Mouse (Mus musculus): Measurements from ENCODE around the gene Cenpp.
"Not testable (repeated sequence)": the region's sequence is repeated elsewhere in the genome, so short reads cannot be mapped to it uniquely, and the experiment has no call there.

Cenpp gene

DNA sequence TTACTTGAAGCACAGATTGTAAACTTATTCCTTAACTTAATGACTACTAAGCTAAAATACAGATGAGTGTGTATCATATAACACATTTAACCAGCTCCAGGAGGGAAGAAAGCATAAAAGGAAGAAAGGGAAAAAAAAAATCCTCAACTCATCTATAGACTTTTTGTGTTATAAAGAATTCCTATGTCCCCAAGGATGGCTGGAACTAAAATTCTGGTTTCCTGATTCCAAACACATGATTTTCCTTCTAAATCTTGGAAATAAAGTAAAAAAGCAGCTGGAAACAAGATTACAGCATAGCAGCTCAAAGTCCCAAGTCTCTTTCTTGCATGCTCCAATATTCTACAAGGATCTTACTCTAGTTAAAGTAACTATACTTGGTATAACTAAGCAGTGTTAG lies 49.0 kb downstream of the Cenpp start:
- DNase-seq = no peak

DNA sequence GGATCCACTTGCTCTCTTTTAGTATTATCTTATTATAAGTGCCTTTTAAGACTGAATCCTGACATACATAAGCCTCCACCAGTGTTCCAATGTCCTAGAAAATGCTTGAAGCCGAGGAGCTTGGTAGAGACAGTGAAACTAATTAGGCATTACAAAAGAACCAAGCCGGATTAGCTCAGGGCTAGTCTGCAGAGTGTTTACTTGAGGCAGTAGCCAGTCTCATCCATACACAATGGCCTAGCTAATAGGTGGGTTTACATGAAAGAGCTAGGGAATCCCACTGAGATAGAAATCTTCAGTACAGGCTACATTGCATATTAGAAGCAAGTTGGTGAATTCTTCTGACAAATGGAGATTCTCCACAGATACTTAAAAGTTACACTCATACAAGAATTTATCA lies 50.0 kb downstream of the Cenpp start:
- DNase-seq = not testable (repeated sequence)

DNA sequence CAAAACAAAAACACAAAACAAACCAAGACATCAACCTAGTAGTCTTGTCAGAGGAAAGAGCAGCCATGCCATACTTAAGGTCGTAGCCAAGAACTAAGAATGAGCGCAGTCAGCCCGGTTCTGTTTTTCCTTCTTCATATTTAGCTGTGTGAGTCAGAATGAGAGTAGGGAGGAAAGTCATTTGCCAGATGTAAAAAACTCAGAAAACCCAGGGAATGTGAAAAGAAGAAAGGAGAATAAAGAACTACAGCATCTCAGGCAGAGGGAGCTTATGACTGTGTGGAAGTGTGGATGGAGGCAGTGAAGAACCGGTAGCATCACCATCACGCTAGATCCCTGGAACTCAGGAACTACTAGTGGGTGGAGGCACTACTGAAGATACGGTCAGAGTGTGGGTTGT lies 66.5 kb downstream of the Cenpp start:
- no peak for DNase-seq

DNA sequence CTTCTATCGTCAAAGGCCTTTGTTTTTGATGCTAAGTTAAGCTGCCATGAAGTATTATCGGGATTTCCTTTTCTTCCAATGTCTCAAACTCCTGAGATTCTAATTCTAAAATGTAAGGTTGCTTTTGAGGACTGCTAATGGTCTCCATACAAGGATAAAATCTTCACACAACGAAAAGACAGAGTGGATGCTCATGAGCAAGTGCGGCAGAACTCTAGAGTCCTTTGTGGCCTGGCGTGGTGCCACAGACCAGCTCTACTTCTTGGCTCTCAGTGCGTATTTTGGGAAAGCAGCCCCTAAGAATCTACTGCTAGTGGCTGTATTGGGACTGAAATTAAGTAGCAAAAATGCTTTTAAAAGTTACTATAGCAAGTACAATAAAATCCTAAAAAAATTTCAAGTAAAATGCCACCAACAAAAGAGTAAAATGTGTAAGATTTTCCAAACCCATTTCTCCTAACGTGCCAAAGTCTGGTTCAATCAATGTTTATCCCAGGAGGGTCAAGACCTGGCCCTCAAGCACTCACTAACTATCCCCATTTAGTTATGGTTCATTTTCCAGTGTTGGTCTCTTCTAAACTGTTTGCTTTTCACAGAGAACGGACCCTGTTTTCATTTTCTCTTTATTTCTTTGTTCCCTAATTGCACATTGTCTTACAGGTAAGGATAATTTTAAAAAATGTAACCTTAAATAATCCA lies 68.1 kb downstream of the Cenpp start:
- no peak for DNase-seq

DNA sequence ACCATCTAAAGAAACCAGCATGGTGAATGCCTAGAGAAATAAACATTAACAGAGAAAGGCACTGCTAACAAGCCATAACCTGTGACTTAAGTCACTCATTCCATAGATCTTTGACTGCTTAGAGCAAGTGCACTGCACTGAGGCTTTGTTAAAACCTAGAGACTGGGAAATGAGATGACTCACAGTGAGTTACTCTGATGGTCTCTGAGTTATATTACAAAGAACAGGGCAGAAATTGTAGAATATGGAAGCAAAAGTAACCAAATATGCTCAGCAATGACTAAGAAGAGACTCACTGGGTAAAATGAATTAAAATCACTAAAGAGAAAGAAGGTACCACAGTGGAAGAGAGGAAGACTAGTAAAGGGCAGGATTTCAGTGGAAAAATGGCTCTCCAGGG lies 68.7 kb downstream of the Cenpp start:
- no peak for DNase-seq

DNA sequence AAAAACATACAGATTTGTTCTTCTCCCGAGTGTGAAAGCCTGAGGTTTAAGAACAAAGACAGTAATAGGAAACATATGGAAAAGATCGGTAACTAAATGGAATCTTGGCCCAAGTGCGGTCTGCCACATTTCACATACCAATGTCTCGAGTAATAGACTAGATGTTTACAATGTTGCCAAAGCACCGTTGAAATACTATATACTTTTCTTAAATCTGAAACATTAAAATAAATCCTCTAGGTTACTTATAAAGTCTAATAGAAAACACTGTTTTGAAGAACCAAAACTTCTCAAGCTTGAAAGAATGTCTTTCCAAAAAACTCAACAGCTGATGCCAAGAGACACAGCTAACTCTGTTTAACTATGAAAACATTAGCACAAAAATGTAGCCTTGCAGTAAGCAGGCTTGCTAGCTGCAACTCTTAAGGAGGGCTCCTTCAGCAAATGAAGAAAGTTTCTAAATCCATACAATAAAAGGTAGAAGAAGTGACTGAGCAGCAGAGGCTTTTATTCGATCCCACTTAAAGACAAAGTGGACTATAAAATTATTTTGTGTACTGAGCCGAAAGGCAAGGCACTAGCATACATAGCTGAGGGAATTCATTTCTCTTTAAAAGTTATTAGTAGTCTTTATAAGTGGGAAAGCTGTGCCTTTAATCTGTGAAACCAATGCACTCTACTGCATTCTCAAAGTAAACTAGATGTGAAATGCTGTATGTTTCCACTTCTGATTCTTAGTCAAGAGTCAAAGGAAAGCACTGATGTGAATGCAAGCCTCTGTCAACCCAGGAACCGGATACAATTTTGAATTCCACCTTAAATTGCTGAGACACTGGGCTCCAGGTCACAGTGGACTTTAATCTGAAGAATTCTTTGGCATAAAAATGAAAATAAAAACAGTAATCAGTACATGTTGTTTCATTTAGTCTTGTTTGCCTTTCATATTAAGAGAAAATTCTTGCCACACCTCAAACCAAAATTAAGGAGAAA lies 70.7 kb downstream of the Cenpp start, which contains the start of gene Omd:
TSS of gene Omd (plus strand) at position 922 of the 990 bp plus-strand sequence.
- no peak for DNase-seq

DNA sequence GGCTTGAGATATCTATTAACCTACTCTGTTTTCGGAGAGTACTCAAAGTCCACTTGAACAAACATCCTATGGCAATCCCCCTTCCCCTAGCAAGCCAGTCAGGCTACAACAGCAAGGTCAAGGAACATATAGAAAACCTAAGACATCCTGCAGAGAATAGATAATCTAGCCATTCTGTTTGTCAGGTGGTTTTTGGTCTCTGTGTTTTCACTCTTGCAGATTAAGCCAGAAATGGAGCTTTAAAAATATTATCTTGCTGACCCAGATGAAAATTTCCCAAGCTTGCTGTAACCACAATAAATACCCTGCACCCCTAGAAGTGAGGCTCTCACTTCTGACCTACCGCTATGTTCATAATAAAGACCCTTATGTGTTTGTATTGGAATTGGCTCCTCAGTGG lies 81.2 kb downstream of the Cenpp start:
- no peak for DNase-seq

DNA sequence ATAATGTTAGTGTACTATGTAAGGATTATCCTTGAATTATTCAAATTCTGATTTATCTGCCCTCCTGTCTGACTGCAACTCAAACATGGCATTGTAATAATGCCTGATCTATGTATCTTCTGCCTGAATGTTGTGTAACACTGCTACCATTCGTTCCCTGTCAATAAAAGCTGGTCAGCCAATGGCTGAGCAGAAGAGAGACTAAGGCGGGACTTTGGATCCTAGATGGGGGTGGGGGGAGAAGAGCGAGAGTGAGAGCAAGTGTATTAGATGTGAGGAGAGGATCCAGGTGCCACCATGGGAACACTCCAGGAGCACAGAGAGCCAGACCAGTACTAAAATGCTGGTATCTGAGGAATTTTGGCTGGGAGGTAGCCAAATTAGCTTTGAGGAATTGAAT lies 82.2 kb downstream of the Cenpp start:
- no peak for DNase-seq

DNA sequence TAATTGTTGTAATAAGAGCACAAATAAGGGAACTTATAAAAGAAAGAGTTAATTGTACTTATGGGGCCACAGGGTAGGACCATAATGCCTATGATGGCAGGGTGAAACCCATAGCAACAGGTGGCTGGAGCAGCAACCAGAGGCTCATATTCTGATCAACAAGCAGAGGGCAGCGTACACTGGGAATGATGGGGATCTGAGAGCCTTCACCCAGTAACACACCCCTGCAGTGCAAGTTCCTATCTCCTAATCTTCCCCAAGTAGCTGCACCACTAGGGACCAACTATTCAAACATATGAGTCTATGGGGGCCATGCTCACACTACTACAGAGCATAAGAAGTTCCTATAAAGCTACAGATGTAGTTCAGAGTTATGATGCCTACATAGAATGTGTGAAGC lies 88.2 kb downstream of the Cenpp start:
- no peak for DNase-seq

DNA sequence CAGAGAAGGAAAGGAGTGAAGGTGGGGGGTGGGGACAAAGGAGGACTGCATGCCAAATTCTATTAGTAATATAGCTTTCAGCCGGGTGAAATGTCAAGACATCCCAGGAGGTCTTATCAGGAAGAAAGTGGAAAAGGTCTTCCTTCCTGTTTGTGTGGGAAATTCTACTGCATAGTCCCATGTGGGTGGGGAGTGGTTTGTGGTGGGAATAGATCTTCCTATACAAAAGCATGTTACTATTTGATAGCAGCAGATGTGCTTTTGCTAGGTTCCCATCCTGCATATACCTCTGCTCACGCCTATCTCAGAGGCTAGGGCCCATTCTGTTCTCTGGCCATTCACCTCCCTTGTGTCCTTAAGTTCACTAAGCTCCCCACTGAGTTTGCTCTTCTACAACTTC lies 91.7 kb downstream of the Cenpp start:
- no peak for DNase-seq

DNA sequence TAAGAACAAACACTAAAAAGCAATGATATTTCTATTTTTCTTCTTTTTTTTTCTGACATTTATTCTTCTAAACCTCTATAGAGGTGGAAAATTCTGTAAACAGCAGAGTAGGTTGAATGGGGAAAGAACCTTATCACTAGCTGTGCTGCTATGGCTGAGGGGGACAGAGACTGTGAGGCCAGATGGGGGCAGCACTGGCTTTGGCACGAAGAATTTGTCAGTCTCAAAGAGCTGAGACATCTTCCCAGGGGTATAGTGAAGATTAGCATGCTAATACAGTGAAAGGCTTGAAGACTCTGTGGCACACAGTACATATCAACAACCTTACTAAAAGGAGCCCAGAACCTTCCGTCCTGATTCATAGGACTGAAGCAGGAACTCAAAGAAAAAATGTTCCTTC lies 93.4 kb downstream of the Cenpp start:
- peak in 1 of 2 experiments; percentile 29 for DNase-seq

DNA sequence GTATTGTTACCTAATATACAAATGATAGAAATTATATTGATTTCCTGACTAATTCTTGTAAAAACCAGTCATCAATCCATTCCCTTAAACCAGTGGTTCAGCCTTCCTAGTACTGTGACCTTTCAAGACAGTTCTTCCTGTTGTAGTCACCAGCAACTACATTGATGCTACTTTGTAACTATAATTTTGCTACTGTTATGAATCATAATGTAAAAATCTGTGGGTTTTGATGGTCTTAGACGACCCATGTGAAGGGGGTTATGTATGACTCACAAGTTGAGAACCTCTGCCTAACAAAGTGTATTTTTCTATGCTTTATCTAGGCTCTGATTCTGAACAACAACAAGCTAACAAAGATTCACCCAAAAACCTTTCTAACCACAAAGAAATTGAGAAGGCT lies 95.7 kb downstream of the Cenpp start:
- no peak for DNase-seq

DNA sequence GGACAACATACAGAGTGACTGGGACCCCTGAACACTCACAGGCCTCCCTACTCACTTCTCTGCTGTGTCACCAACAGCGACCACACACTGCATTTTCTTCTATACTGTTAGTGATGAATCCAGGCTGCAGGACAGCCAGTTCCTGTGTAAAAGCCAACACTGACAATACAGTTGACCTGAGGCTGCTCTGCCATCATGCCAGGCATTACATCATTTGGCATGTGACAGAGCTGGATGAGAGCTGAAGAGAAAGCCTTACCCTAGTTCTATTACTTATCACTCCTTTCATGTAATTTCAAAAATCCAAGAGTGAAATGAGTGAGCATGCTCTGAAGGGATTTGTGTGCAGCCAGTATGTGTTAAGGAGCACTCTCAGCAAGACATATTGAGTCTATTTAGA lies 96.4 kb downstream of the Cenpp start:
- no peak for DNase-seq

DNA sequence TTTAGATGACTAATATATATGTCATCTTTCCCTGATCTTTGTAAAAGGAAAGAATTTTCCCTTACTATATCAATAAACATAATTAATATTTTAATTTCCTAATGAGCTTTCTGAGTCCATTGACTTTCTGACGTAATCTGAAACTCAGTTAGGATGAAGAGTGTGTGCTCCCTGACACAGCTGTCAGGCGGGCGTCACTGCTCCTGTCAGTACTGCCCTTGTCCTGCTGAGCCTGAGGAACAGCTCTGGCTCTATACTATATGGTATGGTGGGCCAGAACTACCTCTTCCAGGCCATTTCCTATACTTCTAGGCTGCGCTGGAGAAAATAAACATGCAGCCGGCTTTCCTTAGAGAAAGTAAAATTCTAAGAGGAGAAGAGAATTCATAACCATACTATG lies 98.1 kb downstream of the Cenpp start:
- no peak for DNase-seq

DNA sequence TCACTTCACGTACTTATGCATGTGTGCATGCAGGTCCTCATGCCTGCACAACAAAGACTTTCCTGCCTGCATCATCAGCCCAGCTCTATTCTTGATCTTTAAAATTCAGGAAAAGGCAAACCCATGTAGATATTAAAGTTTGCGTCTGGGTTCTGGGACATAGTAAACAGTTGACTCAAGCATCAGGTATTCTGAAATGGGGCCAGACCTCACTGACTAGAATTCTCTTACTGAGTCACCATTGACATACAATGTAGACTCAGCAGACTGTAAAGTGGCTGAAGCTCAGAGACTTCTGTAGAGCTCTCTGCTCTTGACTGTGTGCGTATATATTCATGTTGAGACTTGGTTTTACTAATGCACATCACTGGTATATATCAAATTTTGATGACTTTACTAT lies 103.0 kb downstream of the Cenpp start:
- DNase-seq = no peak

DNA sequence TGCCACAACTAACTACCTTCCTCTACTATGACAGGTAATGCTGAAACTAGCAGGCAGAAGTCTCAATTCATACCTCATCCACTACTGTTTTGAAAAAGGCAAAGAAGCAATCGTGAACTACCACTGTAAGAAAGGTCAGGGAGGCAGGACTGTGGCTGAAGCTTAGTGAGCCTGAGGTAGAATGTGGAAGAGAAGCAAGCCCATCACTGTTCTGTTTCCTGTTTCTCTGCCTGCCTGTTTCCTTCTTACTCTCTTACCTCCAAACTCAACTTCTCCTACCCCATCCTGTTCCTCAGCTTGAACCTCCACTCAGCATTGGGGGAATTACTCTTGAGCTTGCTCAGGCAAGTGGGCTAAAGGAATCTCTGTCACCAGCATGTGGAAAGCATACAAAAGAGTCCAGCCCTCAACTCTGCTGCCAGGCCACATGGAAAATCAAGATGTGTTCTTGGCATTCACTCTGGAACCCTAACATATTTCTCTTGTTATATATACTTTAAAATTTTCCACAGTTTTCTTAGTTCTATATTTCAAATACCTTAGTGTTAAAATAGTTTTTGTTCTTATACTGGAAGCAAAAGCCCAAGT lies 104.9 kb downstream of the Cenpp start:
- no peak for DNase-seq

DNA sequence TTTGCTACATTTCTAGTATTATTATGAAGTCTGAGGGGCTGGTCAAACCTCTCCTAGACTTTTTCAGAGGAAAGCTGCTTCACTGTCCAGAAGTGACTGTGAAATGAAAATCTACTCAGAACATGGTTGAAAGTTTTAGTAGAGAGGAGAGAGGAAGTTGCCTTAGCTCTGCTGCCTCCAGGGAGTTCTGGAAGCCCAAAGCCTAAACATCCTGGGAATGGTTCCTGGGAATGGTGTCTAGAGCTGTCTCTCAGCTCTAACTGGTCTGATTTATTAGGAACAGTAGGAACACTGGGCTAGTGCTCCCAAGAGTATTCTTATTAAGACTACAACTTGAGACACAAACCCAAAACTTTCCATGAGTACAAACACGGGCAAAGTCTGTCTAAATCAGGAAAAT lies 106.1 kb downstream of the Cenpp start:
- peak in 1 of 2 experiments; percentile 18 for DNase-seq

DNA sequence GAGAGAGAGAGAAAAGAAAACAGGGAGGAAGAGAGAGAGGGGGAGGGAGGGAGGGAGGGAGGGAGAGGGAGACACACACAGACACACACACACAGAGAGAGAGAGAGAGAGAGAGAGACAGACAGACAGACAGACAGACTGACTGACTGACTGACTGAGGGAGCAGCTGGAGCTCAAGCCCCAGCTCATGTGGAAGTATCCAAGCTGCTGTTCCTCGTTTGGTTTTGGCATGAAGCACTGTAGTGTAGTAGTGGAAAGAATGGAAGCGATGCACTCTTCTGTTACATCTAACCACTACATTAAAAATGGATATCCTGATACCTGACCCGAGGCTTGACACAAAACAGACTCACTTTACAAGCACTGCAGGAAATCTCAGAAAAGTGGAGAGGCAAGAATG lies 106.9 kb downstream of the Cenpp start:
- DNase-seq = no peak

DNA sequence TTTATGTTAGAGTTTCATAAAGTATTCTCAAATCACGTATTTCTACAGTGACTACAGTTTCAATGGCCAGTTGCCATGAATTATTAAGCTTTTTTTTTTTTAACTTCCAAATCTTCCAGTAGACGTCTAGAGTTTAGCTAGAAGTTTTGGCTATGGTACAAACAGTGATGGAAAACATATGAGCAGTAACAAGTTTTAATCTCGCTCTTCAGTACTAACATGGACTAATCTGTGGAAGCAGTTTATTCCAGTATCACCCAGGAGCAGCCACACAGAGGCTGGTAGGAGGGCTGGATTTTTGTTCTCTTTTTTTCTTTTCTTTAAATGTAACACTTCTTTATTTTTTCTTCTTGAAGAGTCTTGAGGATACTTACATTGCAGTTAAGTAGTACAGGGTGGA lies 108.3 kb downstream of the Cenpp start, which contains the start of gene Aspn:
TSS of gene Aspn (plus strand) at position 165 of the 400 bp plus-strand sequence.
- DNase-seq = no peak

DNA sequence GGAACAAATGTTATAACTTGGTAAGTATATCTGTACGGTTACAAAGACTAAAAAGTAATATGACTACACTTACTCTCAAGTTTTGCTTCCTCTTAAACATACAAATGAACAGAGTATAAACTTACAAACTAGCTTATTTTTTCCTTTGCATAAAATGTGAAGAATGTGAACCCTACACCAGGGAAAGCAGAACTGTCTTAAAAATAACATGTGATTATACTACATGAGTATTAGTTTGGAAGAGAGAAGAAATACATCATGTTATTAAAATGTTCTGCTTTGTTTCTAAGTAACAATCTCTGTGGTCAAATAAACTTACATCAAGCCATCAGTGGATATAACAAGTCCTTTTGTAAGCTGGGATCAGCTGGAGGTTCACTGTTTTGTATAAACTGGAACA lies 113.9 kb downstream of the Cenpp start:
- DNase-seq = no peak

DNA sequence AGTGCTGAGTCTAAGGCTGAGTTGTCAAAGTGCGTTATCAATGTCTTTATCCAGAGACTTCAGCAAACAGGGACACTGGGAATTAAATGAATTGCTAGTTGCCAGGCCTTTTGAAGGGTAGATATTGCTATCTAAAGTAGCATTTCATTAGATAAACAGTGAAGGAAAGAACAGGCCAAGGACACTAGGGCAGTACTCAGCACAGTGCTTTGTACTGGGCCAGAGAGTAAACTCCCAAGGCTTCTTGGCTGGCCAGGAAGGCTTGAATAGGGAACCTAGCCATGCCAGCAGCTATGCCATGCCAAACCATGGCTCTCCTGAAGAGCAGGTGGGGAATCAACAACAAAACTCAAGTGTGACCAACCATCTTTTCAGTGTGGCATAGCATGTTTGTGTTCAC lies 115.6 kb downstream of the Cenpp start:
- no peak for DNase-seq

DNA sequence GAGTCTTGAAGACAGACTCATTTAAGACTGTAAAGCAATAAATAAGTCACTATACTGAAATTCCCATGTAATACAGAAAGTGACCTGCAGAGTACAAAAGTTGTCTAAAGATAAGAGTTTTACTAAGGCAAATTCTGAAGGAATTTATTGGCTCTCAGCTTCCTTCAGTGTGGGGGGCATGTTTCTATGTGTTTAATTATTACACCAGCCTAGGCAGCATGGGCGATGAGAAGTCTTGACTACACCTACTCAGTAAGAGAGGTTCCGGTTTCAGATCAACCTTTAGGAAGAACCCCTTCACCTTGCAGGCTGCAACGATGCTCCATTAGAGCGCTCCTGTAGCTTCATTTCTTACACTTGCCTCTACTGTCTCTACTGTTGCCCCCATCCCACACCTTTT lies 121.9 kb downstream of the Cenpp start:
- DNase-seq = no peak

DNA sequence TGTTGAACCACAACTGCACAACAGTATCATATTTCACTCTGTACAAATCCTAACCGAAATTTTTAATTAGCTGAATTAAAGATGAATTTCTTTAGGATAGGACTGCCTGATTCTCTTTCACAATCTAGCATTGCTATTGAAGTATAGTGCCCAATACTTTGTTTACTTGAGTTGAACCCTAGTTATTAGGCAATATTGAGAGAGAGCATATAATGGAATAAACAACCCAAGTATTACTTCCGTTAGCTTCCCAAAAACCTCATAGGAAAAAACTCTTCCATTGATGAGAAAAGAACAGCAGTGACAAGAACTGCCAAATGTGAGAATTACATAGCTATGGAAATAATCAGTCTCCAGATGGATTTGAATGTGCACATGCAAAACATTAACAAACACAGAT lies 126.3 kb downstream of the Cenpp start:
- no peak for DNase-seq

DNA sequence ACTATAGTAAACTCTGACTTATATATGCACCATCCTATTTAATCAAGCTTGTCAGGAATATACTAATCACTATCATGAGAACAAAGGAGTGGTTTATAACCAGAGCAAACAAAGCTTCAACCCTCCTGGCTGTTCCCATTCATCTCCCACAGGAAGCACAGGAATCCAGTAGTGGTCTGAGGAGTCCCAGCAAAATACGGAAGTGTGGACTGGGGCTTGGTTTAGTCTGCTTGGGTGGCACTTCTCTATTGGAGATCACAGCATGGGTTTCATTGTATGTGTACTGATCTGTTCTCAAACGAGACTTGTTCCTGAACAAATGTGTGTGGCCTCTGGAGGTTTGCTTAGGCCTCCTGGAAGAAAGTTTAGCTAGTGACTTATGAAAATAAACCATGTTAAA lies 133.8 kb downstream of the Cenpp start:
- DNase-seq = no peak

Measured in lung, adult 18-20 months (tissue).